Comparison of ENCODE assay signal across 23 mouse cellular contexts in the genomic region with DNA sequence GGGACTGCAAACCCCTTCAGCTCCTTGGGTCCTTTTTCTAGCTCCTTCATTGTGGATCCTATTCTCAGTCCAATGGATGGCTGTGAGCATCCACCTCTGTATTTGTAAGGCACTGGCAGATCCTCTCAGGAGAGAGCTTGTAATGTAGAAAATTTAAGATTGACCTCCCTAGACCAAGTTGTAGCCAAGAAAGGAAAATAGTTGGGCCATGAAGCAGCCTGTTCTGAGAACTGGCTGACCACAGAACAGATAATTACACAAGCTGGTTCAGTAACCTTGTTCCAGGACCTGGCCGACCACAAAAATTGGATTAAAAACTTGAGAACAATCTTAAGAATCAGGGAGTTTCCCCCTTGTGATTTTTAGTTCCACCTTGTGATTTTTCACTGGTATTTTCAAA. TPM values are rescaled to one million over a fixed set of nuclear protein-coding genes. Genes with fewer than 3 reads are reported as not detected.
"Had no signal": no experiment of that assay in that cellular context is flagged by ENCODE, and none has a peak within 500 bp of the region (broad histone marks: within the 10 kb centered on the region; RNA-seq: fewer than 3 reads in every experiment).

No protein-coding gene starts in this region.

- DNase-seq: liver, postnatal 0 days; lung, adult 2 months; midbrain, embryonic 14.5 days; right cerebral cortex, postnatal 25 days; right cerebral cortex, postnatal 4 days; spleen, adult 18-20 months; thymus, adult 18-20 months; thymus, postnatal 14 days; thymus, postnatal 36 days had no signal

- H3K4me1 ChIP-seq: lung, embryonic 15.5 days; midbrain, embryonic 10.5 days; midbrain, embryonic 12.5 days; neural tube, embryonic 12.5 days had no signal

- H3K36me3 ChIP-seq: lung, embryonic 15.5 days; midbrain, embryonic 10.5 days; midbrain, embryonic 12.5 days; neural tube, embryonic 12.5 days had no signal

- H3K27ac ChIP-seq: lung, embryonic 15.5 days; midbrain, embryonic 10.5 days; midbrain, embryonic 12.5 days; neural tube, embryonic 12.5 days had no signal

- ATAC-seq: liver, postnatal 0 days; lung, postnatal 0 days; midbrain, embryonic 16.5 days had no signal

- H3K4me3 ChIP-seq: lung, embryonic 15.5 days; midbrain, embryonic 10.5 days; midbrain, embryonic 12.5 days; neural tube, embryonic 12.5 days had no signal

- H3K9me3 ChIP-seq: lung, embryonic 15.5 days; midbrain, embryonic 12.5 days; neural tube, embryonic 12.5 days had no signal

- H3K9ac ChIP-seq: liver, postnatal 0 days; lung, embryonic 15.5 days; midbrain, embryonic 12.5 days; neural tube, embryonic 12.5 days had no signal

- H3K27me3 ChIP-seq: lung, embryonic 15.5 days; midbrain, embryonic 12.5 days; neural tube, embryonic 12.5 days had no signal

RNA-seq across cellular contexts. Expression of gene Gm8332, which starts 7.3 kb away (rescaled TPM):
- total RNA-seq: megakaryocyte, adult 5-6 weeks; megakaryocyte-erythroid progenitor cell, adult 5-6 weeks; neutrophil, adult 5-6 weeks had no signal
- polyA plus RNA-seq: liver, postnatal 0 days; lung, adult 2 months; lung, embryonic 15.5 days; lung, postnatal 0 days; midbrain, embryonic 10.5 days; midbrain, embryonic 12.5 days; midbrain, embryonic 14.5 days; midbrain, embryonic 16.5 days; neural tube, embryonic 12.5 days; neural tube, embryonic 14.5 days; small intestine, adult 2 months; stomach, embryonic 14.5 days; stomach, embryonic 16.5 days; thymus, postnatal 0 days had no signal

RNA-seq across cellular contexts. Expression of gene Gm5662, which starts 17.1 kb away (rescaled TPM):
- total RNA-seq: megakaryocyte, adult 5-6 weeks; megakaryocyte-erythroid progenitor cell, adult 5-6 weeks; neutrophil, adult 5-6 weeks had no signal
- polyA plus RNA-seq: liver, postnatal 0 days; lung, adult 2 months; lung, embryonic 15.5 days; lung, postnatal 0 days; midbrain, embryonic 10.5 days; midbrain, embryonic 12.5 days; midbrain, embryonic 14.5 days; midbrain, embryonic 16.5 days; neural tube, embryonic 12.5 days; neural tube, embryonic 14.5 days; small intestine, adult 2 months; stomach, embryonic 14.5 days; stomach, embryonic 16.5 days; thymus, postnatal 0 days had no signal
